Mouse (Mus musculus): ENCODE measurements at regions not wholly inside any gene's neighbourhood (a gene's known extent, or its start where the extent isn't known, plus 50 kb on each side); places are given as distances from the start of the nearest gene placed in this dataset.

DNA sequence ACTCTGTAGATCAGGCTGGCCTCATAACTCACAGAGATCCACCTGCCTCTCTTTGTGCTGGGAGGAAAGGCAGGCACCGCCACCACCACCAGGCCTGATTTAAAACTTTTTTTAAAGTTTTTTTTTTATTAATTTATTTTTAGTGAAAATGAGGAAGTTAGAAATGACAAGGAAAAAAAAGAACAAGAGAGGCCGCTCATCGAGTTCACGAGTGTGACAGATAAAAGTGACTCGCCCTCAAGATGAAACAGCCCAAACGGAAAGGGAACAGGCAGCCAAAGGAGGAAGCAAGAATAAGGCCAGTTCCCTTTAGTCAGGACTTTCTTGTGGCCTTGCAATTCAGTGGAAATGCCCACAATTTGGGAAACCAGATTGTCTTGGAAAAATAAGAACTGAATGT is 163.4 kb upstream of the Jmjd1c start:
- DNase-seq (ENCODE audit: low read depth, low spot score) = no peak

DNA sequence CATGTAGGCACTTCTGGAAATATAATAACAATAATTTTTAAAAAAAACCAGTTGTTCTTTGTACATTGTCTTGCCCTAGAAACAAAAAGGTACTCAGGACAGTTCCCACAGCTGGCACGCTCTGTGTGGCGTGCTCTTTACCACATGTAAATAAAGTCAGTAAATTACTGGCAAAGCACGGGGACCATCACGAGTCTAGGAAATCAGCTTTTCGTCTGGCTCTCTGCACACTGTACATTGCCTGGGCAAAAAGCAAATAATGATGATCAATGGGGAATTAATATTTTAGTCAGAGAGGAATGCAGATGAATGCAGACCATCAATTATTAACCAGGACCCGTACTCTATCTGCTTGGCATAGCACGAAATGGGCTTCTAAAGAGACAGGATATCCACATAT is 162.2 kb upstream of the Jmjd1c start:
- DNase-seq (ENCODE audit: low read depth, low spot score) = no peak

DNA sequence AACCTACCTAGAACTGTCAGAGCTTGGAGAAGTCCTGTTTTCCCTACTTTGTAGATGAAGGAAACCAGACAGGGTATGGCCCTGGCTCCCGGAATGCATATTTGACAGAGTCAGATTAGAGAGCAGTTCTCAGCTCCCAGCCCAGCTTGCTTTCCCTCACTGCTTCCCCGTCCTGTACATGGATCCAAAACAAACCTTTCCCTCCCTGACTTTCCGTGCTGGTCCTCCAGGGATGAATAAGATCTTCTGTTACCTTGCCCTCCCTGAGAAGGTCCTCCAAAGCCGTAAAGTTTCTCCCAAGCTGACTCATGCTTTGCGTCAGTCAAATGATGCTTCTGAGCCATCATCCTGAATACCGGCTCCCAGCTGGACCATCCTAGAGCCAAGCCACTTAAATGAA is 160.2 kb upstream of the Jmjd1c start:
- DNase-seq (ENCODE audit: low read depth, low spot score) = peak; percentile 57

DNA sequence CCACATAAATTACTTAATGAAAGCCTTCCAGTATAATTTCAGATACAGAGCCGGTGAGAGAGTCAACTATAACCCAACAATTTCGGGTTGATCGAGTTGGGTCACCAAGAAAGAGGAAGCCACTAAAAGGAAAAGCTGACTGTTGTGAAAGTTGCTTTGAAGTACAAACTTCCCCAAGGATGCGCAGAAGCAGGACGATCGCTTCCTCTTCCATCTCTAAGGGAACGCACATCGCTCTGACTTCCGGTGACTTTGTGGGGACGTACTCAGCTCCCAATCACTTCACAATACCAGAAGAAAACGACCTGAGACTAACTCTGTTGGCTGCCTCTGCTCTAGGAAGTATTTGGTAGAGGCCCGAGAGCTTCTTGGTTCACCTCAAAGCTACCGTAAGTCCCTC is 158.8 kb upstream of the Jmjd1c start:
- DNase-seq (ENCODE audit: low read depth, low spot score) = no peak

DNA sequence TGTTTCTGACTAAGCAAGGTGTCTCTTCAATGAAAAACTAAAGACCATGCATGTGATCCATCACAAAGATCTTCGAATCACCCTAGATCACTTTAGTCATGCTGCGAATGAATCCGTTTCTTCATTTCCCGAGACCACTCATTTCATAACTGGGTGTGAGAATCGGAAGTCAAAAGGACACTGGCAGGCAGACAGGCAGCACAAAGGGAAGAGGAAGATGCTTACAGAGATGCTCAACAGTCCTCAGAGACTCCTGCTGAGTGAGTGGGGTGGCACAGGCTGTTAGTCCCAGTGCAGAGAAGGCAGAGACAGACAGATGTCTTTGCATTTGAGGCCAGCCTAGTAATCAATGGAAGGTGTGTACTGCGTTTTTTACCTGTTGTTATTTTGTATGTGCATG is 155.6 kb upstream of the Jmjd1c start:
- DNase-seq (ENCODE audit: low read depth, low spot score) = no peak

DNA sequence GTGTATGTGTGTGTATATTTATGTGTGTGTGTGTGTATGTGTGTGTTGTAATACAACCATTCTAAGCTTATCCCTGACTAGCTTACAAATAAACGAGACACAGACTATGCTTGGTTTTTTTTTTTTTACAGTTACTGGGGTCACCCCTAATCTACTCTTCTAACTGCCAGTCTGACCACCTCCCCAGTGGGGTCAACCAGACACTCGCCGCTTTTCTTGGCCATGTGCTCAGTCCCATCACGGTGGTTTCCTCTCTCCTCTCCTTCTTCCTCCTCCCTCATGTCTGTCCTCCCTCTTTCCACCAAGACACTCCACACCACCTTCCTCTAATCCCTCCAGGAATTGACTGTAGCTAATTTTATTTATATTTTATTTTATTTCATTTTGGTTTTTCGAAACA is 155.0 kb upstream of the Jmjd1c start:
- no peak for DNase-seq (ENCODE audit: low read depth, low spot score)

DNA sequence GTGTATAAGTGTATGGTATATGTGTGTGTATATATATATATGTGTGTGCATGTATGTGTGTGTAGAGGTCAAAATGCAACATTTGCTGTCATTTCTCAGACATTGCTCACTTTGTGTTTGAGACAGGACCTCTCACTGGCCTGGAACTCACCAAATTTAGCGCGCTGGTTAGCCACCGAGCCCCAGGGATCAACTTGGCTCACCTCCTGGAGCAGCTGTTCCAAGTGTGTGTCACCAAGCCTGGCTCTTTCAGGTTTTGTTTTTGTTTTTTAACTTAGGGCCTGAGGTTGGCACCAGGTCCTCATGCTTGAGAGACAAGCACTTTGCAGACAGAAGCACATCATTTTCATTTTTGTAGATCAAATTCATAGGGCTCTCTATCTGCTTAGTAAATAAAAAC is 154.0 kb upstream of the Jmjd1c start:
- DNase-seq (ENCODE audit: low read depth, low spot score) = peak; percentile 74

DNA sequence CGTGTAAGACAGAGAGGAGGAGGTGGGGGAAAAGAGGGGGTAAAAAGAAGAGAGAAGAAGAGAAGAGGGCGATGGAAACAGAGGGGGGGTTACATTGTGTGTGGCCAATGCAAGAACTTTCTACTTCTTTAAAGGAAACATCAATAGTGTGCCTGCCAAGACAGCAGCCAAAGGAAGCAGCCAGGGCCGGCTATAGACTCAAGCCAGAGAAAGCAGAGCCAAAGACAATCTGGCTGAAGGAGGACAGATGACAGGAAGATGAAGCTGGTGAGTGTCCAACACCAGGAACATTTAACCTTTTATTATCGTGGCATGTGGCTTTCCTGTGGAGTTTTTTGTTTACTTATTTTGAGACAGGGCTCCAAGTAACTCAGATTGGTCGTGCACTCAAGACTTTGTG is 152.1 kb upstream of the Jmjd1c start:
- peak; percentile 58 for DNase-seq (ENCODE audit: low read depth, low spot score)

DNA sequence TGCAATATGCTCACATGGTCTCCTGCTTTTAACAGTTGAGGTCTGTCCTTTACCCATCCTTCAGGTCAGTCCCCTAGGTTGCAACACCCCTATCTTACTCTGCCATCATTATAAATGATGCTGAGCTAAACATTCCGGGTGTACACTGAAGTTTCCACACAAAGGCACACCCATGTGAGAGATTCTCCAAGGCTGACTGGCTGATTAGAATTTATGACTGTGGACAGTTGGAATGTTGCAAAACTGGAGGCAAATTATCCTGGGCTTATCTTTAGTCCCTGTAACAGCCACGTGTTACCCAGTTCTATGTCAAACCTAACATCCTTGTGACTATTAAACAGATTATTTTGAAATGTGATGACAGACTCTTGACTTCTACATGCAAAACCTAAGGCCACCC is 149.8 kb upstream of the Jmjd1c start:
- peak; percentile 82 for DNase-seq (ENCODE audit: low read depth, low spot score)

DNA sequence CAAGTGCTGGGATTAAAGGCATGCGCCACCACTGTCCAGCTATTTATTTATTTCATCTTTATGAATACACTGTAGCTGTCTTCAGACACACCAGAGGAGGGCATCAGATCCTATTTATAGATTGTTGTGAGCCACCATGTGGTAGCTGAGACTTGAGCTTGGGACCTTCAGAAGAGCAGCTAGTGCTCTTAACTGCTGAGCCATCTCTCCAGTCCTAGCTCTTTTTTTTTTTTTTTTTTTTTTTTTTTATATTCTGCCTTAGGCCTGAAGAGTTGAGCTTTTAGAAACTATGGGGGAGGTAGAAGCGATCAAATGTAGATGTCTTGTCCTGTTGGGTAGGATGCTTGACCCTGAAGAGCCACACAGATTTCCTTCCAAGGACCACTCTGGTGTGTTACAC is 147.6 kb upstream of the Jmjd1c start:
- DNase-seq (ENCODE audit: low read depth, low spot score) = no peak

DNA sequence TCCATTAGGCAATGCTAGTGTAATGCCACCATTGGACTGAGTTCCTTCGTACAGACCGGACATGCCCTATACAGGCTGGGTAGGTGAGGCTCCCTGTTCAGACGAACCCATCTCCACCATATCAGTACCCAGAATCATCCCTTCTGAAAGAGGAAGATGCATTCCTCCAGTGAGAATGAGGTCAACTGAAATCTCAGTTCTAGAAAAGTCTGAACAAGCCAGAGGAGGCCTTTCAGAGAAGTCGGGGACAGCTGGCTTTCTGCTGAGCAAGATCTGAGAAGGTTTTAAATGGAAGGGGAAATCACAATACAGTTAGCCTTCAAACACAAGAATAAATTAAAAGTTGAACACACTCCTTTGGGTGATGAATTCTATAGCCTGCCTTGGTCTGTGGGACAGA is 145.5 kb upstream of the Jmjd1c start:
- DNase-seq (ENCODE audit: low read depth, low spot score) = no peak

DNA sequence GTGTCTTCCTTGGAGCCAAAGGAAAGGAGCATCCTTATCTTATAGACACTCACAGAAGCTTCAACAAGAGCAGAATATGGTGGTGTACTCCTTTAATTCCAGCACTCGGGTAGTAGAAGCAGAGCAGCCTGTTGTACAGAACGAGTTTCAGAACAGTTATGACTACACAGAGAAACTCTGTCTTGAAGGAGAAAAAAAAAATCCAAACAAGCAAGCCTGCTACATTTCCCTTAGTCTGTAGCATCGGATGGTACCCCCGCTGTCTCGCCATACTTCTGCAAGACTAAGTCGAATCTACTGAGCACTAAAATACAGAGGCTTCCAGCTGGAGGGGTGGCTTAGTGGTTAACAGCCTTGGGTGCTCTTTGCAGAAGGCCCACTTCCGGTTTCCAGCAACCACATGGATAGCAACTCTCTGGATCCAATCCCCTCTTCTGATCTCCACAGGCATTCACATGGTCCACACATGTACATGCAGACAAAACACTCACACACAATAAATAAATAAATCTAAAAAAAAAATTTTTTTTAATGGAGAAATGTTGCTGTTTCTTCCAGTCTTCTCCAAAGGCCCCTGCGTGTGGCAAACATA is 144.6 kb upstream of the Jmjd1c start:
- DNase-seq (ENCODE audit: low read depth, low spot score) = no peak

DNA sequence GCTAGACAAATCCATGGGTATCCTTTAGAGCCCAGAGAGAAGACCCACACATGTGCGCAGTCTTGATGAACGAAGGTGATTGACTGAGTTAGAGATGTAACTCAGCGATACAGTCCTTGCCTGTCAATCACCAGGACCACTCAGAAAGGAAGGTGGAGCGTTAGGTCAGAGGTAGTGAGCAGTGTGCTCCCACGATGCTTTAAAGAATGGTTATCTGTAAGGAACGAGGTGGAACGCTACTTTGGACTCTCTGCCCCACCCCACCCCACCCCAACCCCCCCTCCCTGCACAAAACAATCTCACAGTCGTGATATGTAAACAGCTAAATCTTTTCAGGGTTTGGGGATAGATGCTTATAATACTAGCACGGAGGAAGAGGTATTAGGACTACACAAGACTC is 144.0 kb upstream of the Jmjd1c start:
- DNase-seq (ENCODE audit: low read depth, low spot score) = no peak

DNA sequence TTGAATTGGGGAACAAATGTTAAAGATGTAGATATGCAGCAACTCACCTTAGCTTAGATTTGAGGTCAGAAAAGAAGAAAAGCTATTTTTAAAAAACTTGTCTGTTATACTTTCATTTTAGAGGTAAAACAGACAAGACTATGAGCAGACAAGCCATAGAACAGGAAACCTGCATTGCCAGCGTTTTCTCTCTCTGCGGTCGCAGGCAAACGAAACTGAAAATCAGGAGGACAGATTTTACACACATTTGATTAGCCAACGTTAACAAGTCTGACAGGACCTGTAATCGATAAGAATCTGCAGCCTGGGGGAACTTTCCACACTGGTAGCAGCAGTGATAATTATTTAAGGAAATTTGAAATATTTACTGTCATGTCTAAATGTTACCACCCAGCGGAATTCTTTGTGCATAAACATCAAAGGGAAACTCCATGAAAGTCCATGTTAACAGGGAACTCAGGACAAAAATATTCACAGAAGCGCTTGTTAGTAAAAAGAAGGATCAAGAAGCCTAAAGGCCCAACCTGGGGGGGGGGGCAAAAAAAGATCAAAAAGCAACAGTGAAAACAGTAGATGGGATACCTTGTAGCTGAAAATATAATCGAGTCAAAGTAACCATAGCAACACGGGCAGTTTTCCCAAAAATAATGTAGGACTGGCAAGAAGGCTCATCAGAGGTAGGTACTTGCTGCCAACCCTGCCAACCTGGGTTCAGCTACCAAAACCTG is 142.5 kb upstream of the Jmjd1c start:
- no peak for DNase-seq (ENCODE audit: low read depth, low spot score)

DNA sequence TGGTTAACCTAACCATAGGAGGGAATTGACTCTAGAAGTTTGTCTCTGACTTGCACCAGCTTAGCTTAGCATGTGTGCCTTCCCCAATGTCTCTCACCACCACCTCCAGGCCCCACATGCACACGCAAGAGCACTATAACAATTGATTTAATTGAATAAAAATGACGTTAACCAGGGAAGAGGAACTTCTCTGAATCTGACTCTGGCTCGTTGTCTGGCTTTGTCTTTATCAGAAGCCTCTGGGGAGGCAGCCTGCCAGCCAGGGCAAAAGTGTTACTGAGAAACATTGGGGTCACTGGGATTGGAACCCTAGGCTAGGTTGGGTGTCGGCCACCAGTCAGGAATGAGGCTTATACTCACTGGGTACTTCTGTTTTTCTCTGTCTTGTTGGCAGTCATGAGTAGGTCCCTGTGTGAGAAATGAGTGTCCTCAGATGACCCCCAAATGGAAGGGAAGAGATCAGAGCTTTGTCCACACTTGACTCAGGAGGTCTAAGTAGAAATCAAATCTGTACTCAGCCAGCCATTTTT is 141.9 kb upstream of the Jmjd1c start:
- DNase-seq (ENCODE audit: low read depth, low spot score) = no peak

DNA sequence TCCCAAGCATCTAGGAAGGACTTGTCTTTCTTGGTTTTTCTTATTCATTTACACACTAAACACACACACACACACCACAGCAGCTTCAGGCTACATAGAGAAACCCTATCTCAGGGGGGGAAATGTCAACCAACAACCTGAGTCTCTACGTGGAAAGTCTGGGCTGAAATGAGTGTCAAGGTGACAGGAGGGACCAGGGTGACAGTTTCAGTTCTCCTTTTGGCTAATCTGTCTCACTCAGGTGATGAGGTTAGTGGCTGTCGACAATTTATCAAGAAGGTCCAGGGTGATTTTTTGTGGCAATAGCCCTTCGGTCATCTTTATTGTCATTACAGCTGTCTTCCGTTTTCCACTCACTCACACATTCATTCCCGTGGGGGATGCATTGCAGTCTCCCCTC is 140.5 kb upstream of the Jmjd1c start:
- DNase-seq (ENCODE audit: low read depth, low spot score) = no peak

DNA sequence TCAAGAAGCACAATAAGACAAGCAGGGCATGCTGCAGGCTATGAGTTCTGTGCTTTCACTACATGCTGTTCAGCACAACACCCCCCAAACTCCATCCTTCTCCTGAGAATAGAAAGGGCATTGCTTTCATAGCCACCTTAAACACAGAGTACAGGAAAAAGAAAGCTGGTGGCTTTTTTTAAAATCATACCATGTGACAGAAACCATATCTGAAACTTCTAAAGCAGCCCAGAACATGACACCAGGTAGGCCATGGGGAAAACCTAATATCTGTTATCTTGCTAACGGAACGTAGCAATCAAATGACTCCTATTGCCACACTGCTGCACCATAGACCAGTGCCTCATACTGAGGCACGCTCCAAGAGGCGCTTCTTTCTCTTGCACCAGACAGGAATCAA is 139.3 kb upstream of the Jmjd1c start:
- DNase-seq (ENCODE audit: low read depth, low spot score) = no peak

DNA sequence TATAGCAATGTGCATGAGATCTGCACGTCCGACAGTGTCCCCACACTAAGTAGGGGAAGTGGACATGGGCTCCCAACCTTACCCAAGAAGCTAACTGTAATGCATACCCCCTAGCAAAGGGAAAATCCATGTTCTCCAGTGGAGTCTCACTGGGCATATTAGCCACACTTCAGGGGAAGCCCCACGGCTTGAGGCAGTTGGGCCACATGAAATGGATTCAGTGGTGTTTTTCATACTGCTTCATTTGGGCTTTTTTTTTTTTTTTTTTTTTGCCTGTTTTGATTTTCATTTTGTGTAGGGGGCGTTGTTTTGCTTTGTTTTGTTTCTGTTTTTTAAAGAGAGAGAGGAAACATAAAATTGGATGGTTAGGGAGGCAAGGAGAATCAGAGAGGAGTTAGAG is 138.6 kb upstream of the Jmjd1c start:
- DNase-seq (ENCODE audit: low read depth, low spot score) = no peak

Measured in 3T3-L1 (cell line).